Mouse (Mus musculus): ENCODE results near the gene Tenm3. TPM values are rescaled to one million over a fixed set of nuclear protein-coding genes. Genes with fewer than 3 reads are reported as not detected.

The Tenm3 gene
- polyA plus RNA-seq, 1 experiment from 2014 or later, result 8.3 TPM

- H3K27me3 ChIP-seq (ENCODE audit: control insufficient read depth, insufficient read depth, low read length), result no peaks in the 10 kb centered on the region
- H3K9me3 ChIP-seq (ENCODE audit: control insufficient read depth, low read length), result no peaks in the 10 kb centered on the region
- no peaks in the 10 kb centered on the region for H3K4me1 ChIP-seq (ENCODE audit: control insufficient read depth in 2 of 2, insufficient read depth in 2 of 2, low read length in 2 of 2)
- peak overlapping the region; percentile 76 to 86 for H3K27ac ChIP-seq (replicated peaks in 1 of 2; ENCODE audit: control insufficient read depth in 1 of 2, insufficient read depth in 1 of 2, low read depth in 2 of 2, low read length in 2 of 2)
- peak overlapping the region; percentile 96 for H3K4me2 ChIP-seq (ENCODE audit: low read length)
- peak; percentile 96 for ATAC-seq (ENCODE audit: insufficient number of reproducible peaks, insufficient read depth, low FRiP score, low read depth)
- peak overlapping the region; percentile 82 to 88 for H3K4me3 ChIP-seq (ENCODE audit: control insufficient read depth in 1 of 2, insufficient read depth in 1 of 2, low read depth in 1 of 2, low read length in 2 of 2)
- under 1% methylated on average over 74 of the region's 86 CpGs for WGBS
- no peaks in the 10 kb centered on the region for H3K36me3 ChIP-seq (ENCODE audit: control insufficient read depth, insufficient read depth, low read length)
- peak overlapping the region; percentile 83 for H3K9ac ChIP-seq (ENCODE audit: low read length)
These were observed 288.8 kb downstream of the Tenm3 start for GRCm38 (mm10) chr8:48554762-48555545.

GRCm38 (mm10) chr8:48553791-48554288 is 289.9 kb downstream of the Tenm3 start:
- H3K4me2 ChIP-seq (ENCODE audit: low read length), result peak overlapping the region; percentile 96
- no peak for ATAC-seq (ENCODE audit: insufficient number of reproducible peaks, insufficient read depth, low FRiP score, low read depth)
- peak overlapping the region; percentile 33 to 82; a peak in 3 of 4 replicates for H3K4me3 ChIP-seq (ENCODE audit: control insufficient read depth in 1 of 2, insufficient read depth in 1 of 2, low read depth in 1 of 2, low read length in 2 of 2)
- peak overlapping the region; percentile 83 for H3K9ac ChIP-seq (ENCODE audit: low read length)
- H3K27ac ChIP-seq (replicated peaks in 1 of 2; ENCODE audit: control insufficient read depth in 1 of 2, insufficient read depth in 1 of 2, low read depth in 2 of 2, low read length in 2 of 2), result peak overlapping the region in 1 of 2 experiments; percentile 33; a peak in 1 of 4 replicates
- H3K9me3 ChIP-seq (ENCODE audit: control insufficient read depth, low read length), result no peaks in the 10 kb centered on the region
- H3K4me1 ChIP-seq (ENCODE audit: control insufficient read depth in 2 of 2, insufficient read depth in 2 of 2, low read length in 2 of 2), result no peaks in the 10 kb centered on the region
- 2% methylated on average over 9 of the region's 9 CpGs for WGBS
- no peaks in the 10 kb centered on the region for H3K36me3 ChIP-seq (ENCODE audit: control insufficient read depth, insufficient read depth, low read length)
- H3K27me3 ChIP-seq (ENCODE audit: control insufficient read depth, insufficient read depth, low read length), result no peaks in the 10 kb centered on the region

- no peak overlapping the region for H3K9ac ChIP-seq (ENCODE audit: low read length)
- no peak overlapping the region for H3K4me2 ChIP-seq (ENCODE audit: low read length)
- H3K36me3 ChIP-seq (ENCODE audit: control insufficient read depth, insufficient read depth, low read length), result no peaks in the 10 kb centered on the region
- H3K4me1 ChIP-seq (ENCODE audit: control insufficient read depth in 2 of 2, insufficient read depth in 2 of 2, low read length in 2 of 2), result no peaks in the 10 kb centered on the region
- H3K27ac ChIP-seq (replicated peaks in 1 of 2; ENCODE audit: control insufficient read depth in 1 of 2, insufficient read depth in 1 of 2, low read depth in 2 of 2, low read length in 2 of 2), result no peak overlapping the region
- no peak for ATAC-seq (ENCODE audit: insufficient number of reproducible peaks, insufficient read depth, low FRiP score, low read depth)
- H3K27me3 ChIP-seq (ENCODE audit: control insufficient read depth, insufficient read depth, low read length), result no peaks in the 10 kb centered on the region
- 85% methylated on average over 2 of the region's 2 CpGs for WGBS
- H3K4me3 ChIP-seq (ENCODE audit: control insufficient read depth in 1 of 2, insufficient read depth in 1 of 2, low read depth in 1 of 2, low read length in 2 of 2), result no peak overlapping the region
- H3K9me3 ChIP-seq (ENCODE audit: control insufficient read depth, low read length), result no peaks in the 10 kb centered on the region
These were observed 291.4 kb downstream of the Tenm3 start for GRCm38 (mm10) chr8:48552306-48552705.

GRCm38 (mm10) chr8:48551370-48551769 is 292.4 kb downstream of the Tenm3 start:
- ATAC-seq (ENCODE audit: insufficient number of reproducible peaks, insufficient read depth, low FRiP score, low read depth), result no peak
- Histone ChIP-seq H3K4me3 (ENCODE audit: control insufficient read depth in 1 of 2, insufficient read depth in 1 of 2, low read depth in 1 of 2, low read length in 2 of 2) (no peak overlapping the region), H3K27me3 (ENCODE audit: control insufficient read depth, insufficient read depth, low read length) (no peaks in the 10 kb centered on the region), H3K27ac (replicated peaks in 1 of 2; ENCODE audit: control insufficient read depth in 1 of 2, insufficient read depth in 1 of 2, low read depth in 2 of 2, low read length in 2 of 2) (no peak overlapping the region), H3K4me1 (ENCODE audit: control insufficient read depth in 2 of 2, insufficient read depth in 2 of 2, low read length in 2 of 2) (no peaks in the 10 kb centered on the region), H3K9ac (ENCODE audit: low read length) (no peak overlapping the region), H3K4me2 (ENCODE audit: low read length) (no peak overlapping the region), H3K9me3 (ENCODE audit: control insufficient read depth, low read length) (no peaks in the 10 kb centered on the region), H3K36me3 (ENCODE audit: control insufficient read depth, insufficient read depth, low read length) (no peaks in the 10 kb centered on the region)
- 59% methylated on average over 5 of the region's 5 CpGs for WGBS

- Histone ChIP-seq H3K27ac (replicated peaks in 1 of 2; ENCODE audit: control insufficient read depth in 1 of 2, insufficient read depth in 1 of 2, low read depth in 2 of 2, low read length in 2 of 2) (no peak overlapping the region), H3K27me3 (ENCODE audit: control insufficient read depth, insufficient read depth, low read length) (no peaks in the 10 kb centered on the region), H3K9me3 (ENCODE audit: control insufficient read depth, low read length) (no peaks in the 10 kb centered on the region), H3K4me3 (ENCODE audit: control insufficient read depth in 1 of 2, insufficient read depth in 1 of 2, low read depth in 1 of 2, low read length in 2 of 2) (no peak overlapping the region), H3K4me1 (ENCODE audit: control insufficient read depth in 2 of 2, insufficient read depth in 2 of 2, low read length in 2 of 2) (no peaks in the 10 kb centered on the region), H3K36me3 (ENCODE audit: control insufficient read depth, insufficient read depth, low read length) (no peaks in the 10 kb centered on the region), H3K4me2 (ENCODE audit: low read length) (no peak overlapping the region), H3K9ac (ENCODE audit: low read length) (no peak overlapping the region)
- ATAC-seq (ENCODE audit: insufficient number of reproducible peaks, insufficient read depth, low FRiP score, low read depth), result no peak
- WGBS, result 91% methylated on average over 9 of the region's 9 CpGs
These were observed 294.8 kb downstream of the Tenm3 start for GRCm38 (mm10) chr8:48548908-48549307.

- Histone ChIP-seq H3K36me3 (ENCODE audit: control insufficient read depth, insufficient read depth, low read length) (no peaks in the 10 kb centered on the region), H3K9me3 (ENCODE audit: control insufficient read depth, low read length) (no peaks in the 10 kb centered on the region), H3K27me3 (ENCODE audit: control insufficient read depth, insufficient read depth, low read length) (no peaks in the 10 kb centered on the region), H3K9ac (ENCODE audit: low read length) (no peak overlapping the region), H3K4me1 (ENCODE audit: control insufficient read depth in 2 of 2, insufficient read depth in 2 of 2, low read length in 2 of 2) (peaks cover 0 to 9% of the 10 kb centered on the region in 2 experiments; a peak in 2 of 4 replicates), H3K27ac (replicated peaks in 1 of 2; ENCODE audit: control insufficient read depth in 1 of 2, insufficient read depth in 1 of 2, low read depth in 2 of 2, low read length in 2 of 2) (no peak overlapping the region), H3K4me3 (ENCODE audit: control insufficient read depth in 1 of 2, insufficient read depth in 1 of 2, low read depth in 1 of 2, low read length in 2 of 2) (no peak overlapping the region), H3K4me2 (ENCODE audit: low read length) (no peak overlapping the region)
- 44% methylated on average over 5 of the region's 5 CpGs for WGBS
- ATAC-seq (ENCODE audit: insufficient number of reproducible peaks, insufficient read depth, low FRiP score, low read depth), result no peak
These were observed 298.1 kb downstream of the Tenm3 start for GRCm38 (mm10) chr8:48545631-48546030.

- H3K9me3 ChIP-seq (ENCODE audit: control insufficient read depth, low read length), result no peaks in the 10 kb centered on the region
- peaks cover 0 to 9% of the 10 kb centered on the region in 2 experiments; a peak in 2 of 4 replicates for H3K4me1 ChIP-seq (ENCODE audit: control insufficient read depth in 2 of 2, insufficient read depth in 2 of 2, low read length in 2 of 2)
- no peak overlapping the region for H3K4me2 ChIP-seq (ENCODE audit: low read length)
- no peak for ATAC-seq (ENCODE audit: insufficient number of reproducible peaks, insufficient read depth, low FRiP score, low read depth)
- H3K9ac ChIP-seq (ENCODE audit: low read length), result no peak overlapping the region
- H3K36me3 ChIP-seq (ENCODE audit: control insufficient read depth, insufficient read depth, low read length), result no peaks in the 10 kb centered on the region
- no peak overlapping the region for H3K4me3 ChIP-seq (ENCODE audit: control insufficient read depth in 1 of 2, insufficient read depth in 1 of 2, low read depth in 1 of 2, low read length in 2 of 2)
- no peaks in the 10 kb centered on the region for H3K27me3 ChIP-seq (ENCODE audit: control insufficient read depth, insufficient read depth, low read length)
- WGBS, result 87% methylated on average over 7 of the region's 7 CpGs
- no peak overlapping the region for H3K27ac ChIP-seq (replicated peaks in 1 of 2; ENCODE audit: control insufficient read depth in 1 of 2, insufficient read depth in 1 of 2, low read depth in 2 of 2, low read length in 2 of 2)
These were observed 298.9 kb downstream of the Tenm3 start for GRCm38 (mm10) chr8:48544840-48545239.

All from heart, embryonic 14.5 days (tissue).